Mouse (Mus musculus) forebrain, embryonic 13.5 days (tissue): Measurements from ENCODE around the gene Zfp949. TPM values are rescaled to one million over a fixed set of nuclear protein-coding genes. Genes with fewer than 3 reads are reported as not detected.

ENCODE experiments used
- polyA plus RNA-seq: library from polyadenylated mRNA; unstranded; fragments of >200 nt; fragmentation: Nextera tagmentation; extraction: Ambion mirVana; gene quantifications from 2 replicates; pipeline ENCODE4 v1.2.1, GENCODE M21; 2015

Zfp949 gene
- polyA plus RNA-seq, 1 experiment from 2014 or later, result 13.6 TPM

Other genes starting within 250 kb of the Zfp949 start
- 0.46 and 0.54 TPM in 2 replicates for gene Nt5e, start 220.8 kb upstream of the Zfp949 start, polyA plus RNA-seq
- 21.6 and 23.4 TPM in 2 replicates for gene Snx14, start 109.1 kb upstream of the Zfp949 start, polyA plus RNA-seq
- 0.67 and 0.88 TPM in 2 replicates for gene Gm20537, start 91.4 kb upstream of the Zfp949 start, polyA plus RNA-seq
- gene Syncrip, start 65.4 kb upstream of the Zfp949 start, polyA plus RNA-seq, result 128 and 131 TPM in 2 replicates
- 0.22 and 0.34 TPM in 2 replicates for gene Trim43a, start 32.9 kb downstream of the Zfp949 start, polyA plus RNA-seq
- 32.8 and 35.3 TPM in 2 replicates for gene Mthfsl, start 172.3 kb downstream of the Zfp949 start, polyA plus RNA-seq
- gene Bcl2a1d, start 183.9 kb downstream of the Zfp949 start, polyA plus RNA-seq, result not detected in 2 replicates